Mouse (Mus musculus) bone marrow, adult 2 months (tissue): ENCODE measurements around the gene Hdac5.

Experiments used
- CTCF ChIP-seq: fragments of 200-500 bp; IDR thresholded peaks from 2 replicates; pipeline ENCODE4 v1.5.1; 2011; ENCODE audit warnings: low read length, control low read depth; ENCODE audit not compliant: control insufficient read depth, insufficient read depth
- POLR2A ChIP-seq: fragments of 200-500 bp; IDR thresholded peaks from 2 replicates; pipeline ENCODE4 v1.6.1; 2011; ENCODE audit warnings: low read depth, mild to moderate bottlenecking, control low read depth, low read length, borderline replicate concordance; ENCODE audit not compliant: control insufficient read depth

DNA sequence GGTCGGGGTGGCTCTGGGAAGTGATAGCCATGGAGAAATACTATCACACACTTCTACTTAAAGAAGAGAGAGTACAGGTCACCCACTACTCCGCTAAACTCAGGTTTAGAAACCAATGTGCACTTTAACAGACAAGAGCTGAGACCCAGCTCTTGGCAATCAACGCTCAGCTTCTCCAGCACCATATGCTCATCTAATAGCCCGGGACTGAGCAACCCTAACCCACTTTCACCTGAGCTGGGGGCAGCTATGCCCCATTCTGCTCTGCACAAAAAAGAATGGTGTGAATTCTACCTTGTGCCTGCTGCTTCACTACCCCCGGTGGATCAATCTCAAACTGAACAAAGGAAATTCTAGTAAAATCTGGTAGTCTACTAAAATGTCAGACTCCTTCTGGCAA, 62.4 kb downstream of the Hdac5 start:
- no peak for TF ChIP-seq CTCF
- no peak for TF ChIP-seq POLR2A
